In the genomic region with DNA sequence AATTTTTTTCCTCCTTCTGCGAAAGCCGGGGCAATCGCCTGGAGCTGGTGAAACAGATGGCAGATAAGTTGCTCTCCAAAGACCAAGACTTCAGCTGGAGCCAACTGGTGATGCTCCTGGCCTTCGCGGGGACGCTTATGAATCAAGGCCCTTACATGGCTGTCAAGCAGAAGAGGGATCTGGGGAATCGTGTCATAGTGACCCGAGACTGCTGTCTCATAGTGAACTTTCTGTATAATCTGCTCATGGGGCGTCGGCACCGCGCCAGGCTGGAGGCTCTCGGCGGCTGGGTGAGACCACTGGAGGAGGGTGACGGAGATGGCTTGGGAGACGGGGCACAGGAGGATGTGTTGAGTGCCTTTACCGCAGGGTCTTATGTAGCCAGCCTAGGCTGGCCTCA, we compare ENCODE assay signal across 27 mouse cellular contexts. TPM values are rescaled to one million over a fixed set of nuclear protein-coding genes. Genes with fewer than 3 reads are reported as not detected.
"Had no signal": no experiment of that assay in that cellular context is flagged by ENCODE, and none has a peak within 500 bp of the region (broad histone marks: within the 10 kb centered on the region; RNA-seq: fewer than 3 reads in every experiment).

No protein-coding gene starts in this region.

- DNase-seq: kidney, postnatal 10 days; kidney, postnatal 36 days; layer of hippocampus, postnatal 36 days; liver, postnatal 0 days; lung, embryonic 14.5 days; right cerebral cortex, postnatal 4 days; thymus, adult 2 months; thymus, postnatal 14 days; thymus, postnatal 4 days had no signal

- H3K27ac ChIP-seq: kidney, embryonic 15.5 days; left cerebral cortex, adult 2 months; limb, embryonic 12.5 days; limb, embryonic 15.5 days; liver, embryonic 14.5 days; macrophage; midbrain, embryonic 12.5 days; neural tube, embryonic 13.5 days; stomach, postnatal 0 days had no signal

- H3K27me3 ChIP-seq: kidney, embryonic 15.5 days; limb, embryonic 12.5 days; limb, embryonic 15.5 days; midbrain, embryonic 12.5 days; neural tube, embryonic 13.5 days had no signal

- H3K4me3 ChIP-seq: kidney, embryonic 15.5 days; left cerebral cortex, adult 2 months; limb, embryonic 12.5 days; limb, embryonic 15.5 days; midbrain, embryonic 12.5 days; myocyte; neural tube, embryonic 13.5 days had no signal

- H3K4me1 ChIP-seq: kidney, embryonic 15.5 days; limb, embryonic 12.5 days; limb, embryonic 15.5 days; midbrain, embryonic 12.5 days; neural tube, embryonic 13.5 days had no signal

- H3K9me3 ChIP-seq: kidney, embryonic 15.5 days; limb, embryonic 12.5 days; limb, embryonic 15.5 days; midbrain, embryonic 12.5 days; neural tube, embryonic 13.5 days had no signal

RNA-seq across cellular contexts. Expression of gene Bcl2l10, which starts 0.5 kb away (rescaled TPM):
- total RNA-seq: layer of hippocampus, postnatal 10 days; left cerebral cortex, adult 2 months; left cerebral cortex, postnatal 36 days; megakaryocyte, adult 5-6 weeks; monocyte, adult 5-6 weeks; neutrophil, adult 5-6 weeks had no signal
- polyA plus RNA-seq: kidney, embryonic 15.5 days; limb, embryonic 12.5 days; limb, embryonic 15.5 days; liver, embryonic 11.5 days; liver, embryonic 14.5 days; liver, postnatal 0 days; lung, embryonic 14.5 days; macrophage; midbrain, embryonic 12.5 days; midbrain, embryonic 16.5 days; myocyte; neural tube, embryonic 13.5 days; stomach, embryonic 14.5 days; stomach, postnatal 0 days; thymus, adult 2 months had no signal
